Mouse (Mus musculus): ENCODE measurements around the gene Pdlim4. TPM values are rescaled to one million over a fixed set of nuclear protein-coding genes. Genes with fewer than 3 reads are reported as not detected.

The Pdlim4 gene
- polyA plus RNA-seq, 1 experiment from 2014 or later: 37.4 TPM

DNA sequence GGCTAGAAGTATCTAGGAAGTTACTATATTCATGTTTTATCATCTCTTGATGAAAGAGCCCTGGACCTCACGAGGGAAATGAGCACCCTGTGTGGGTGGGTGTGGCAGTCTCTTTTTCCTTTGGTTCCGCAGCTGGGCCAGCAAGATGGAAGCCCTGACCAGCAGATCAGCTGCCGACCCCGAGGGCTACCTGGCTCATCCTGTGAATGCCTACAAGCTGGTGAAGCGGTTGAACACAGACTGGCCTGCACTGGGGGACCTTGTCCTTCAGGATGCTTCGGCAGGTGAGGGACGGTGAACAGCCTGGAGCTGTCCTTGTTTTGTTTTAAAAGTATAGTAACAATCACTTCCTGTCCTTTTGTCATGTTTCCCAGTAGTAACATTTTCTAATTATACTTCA is 42.5 kb upstream of the Pdlim4 start:
- Histone ChIP-seq H3K4me3 (ENCODE audit: low read length) (no peak overlapping the region), H3K36me3 (ENCODE audit: control insufficient read depth, insufficient read depth, low read length) (no peaks in the 10 kb centered on the region), H3K27me3 (replicated peaks; ENCODE audit: control insufficient read depth, insufficient read depth, low read length) (no peaks in the 10 kb centered on the region), H3K4me2 (ENCODE audit: low read length) (no peak overlapping the region), H3K4me1 (ENCODE audit: control insufficient read depth, insufficient read depth, low read depth, low read length) (peaks cover 35% of the 10 kb centered on the region), H3K27ac (ENCODE audit: low read depth, low read length) (no peak overlapping the region), H3K9ac (ENCODE audit: low read depth, low read length) (no peak overlapping the region), H3K9me3 (ENCODE audit: control insufficient read depth, low read length) (no peaks in the 10 kb centered on the region)
- no peak for ATAC-seq
- 90% methylated on average over 7 of the region's 7 CpGs for WGBS

- H3K27ac ChIP-seq (ENCODE audit: low read depth, low read length): no peak overlapping the region
- H3K27me3 ChIP-seq (replicated peaks; ENCODE audit: control insufficient read depth, insufficient read depth, low read length): no peaks in the 10 kb centered on the region
- H3K4me1 ChIP-seq (ENCODE audit: control insufficient read depth, insufficient read depth, low read depth, low read length): peaks cover 32% of the 10 kb centered on the region
- H3K36me3 ChIP-seq (ENCODE audit: control insufficient read depth, insufficient read depth, low read length): no peaks in the 10 kb centered on the region
- 76% methylated on average over 5 of the region's 5 CpGs for WGBS
- H3K9me3 ChIP-seq (ENCODE audit: control insufficient read depth, low read length): no peaks in the 10 kb centered on the region
- no peak overlapping the region for H3K4me2 ChIP-seq (ENCODE audit: low read length)
- H3K4me3 ChIP-seq (ENCODE audit: low read length): no peak overlapping the region
- ATAC-seq: no peak
- no peak overlapping the region for H3K9ac ChIP-seq (ENCODE audit: low read depth, low read length)
Measured at GRCm38 (mm10) chr11:54108894-54109293, 40.1 kb upstream of the Pdlim4 start.

DNA sequence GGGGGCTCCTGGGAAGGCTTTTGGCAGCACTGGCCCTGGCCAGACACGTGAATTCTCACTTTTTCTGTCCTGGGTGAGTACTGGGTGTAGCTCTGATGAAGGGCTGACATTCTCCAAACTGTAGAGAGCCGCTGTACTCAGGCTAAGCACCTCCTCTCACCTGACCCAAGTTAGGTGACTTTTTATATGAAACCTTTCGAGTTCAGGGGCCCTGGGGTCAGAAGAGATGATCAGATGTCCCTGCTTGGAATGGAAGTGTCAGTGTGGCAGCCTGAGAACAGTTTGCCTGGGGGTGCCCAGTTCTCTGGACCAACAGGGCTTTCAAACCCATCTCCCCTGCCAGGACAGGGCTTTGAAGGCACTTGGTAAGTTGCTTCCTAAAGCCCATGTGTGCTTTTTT is 39.3 kb upstream of the Pdlim4 start:
- Histone ChIP-seq H3K36me3 (ENCODE audit: control insufficient read depth, insufficient read depth, low read length) (no peaks in the 10 kb centered on the region), H3K4me1 (ENCODE audit: control insufficient read depth, insufficient read depth, low read depth, low read length) (peaks cover 25% of the 10 kb centered on the region), H3K9me3 (ENCODE audit: control insufficient read depth, low read length) (no peaks in the 10 kb centered on the region), H3K27me3 (replicated peaks; ENCODE audit: control insufficient read depth, insufficient read depth, low read length) (no peaks in the 10 kb centered on the region; the same call in 1 of the 2 replicates), H3K4me3 (ENCODE audit: low read length) (no peak overlapping the region), H3K4me2 (ENCODE audit: low read length) (no peak overlapping the region), H3K9ac (ENCODE audit: low read depth, low read length) (no peak overlapping the region), H3K27ac (ENCODE audit: low read depth, low read length) (no peak overlapping the region)
- WGBS: 75% methylated on average over 3 of the region's 3 CpGs
- no peak for ATAC-seq

DNA sequence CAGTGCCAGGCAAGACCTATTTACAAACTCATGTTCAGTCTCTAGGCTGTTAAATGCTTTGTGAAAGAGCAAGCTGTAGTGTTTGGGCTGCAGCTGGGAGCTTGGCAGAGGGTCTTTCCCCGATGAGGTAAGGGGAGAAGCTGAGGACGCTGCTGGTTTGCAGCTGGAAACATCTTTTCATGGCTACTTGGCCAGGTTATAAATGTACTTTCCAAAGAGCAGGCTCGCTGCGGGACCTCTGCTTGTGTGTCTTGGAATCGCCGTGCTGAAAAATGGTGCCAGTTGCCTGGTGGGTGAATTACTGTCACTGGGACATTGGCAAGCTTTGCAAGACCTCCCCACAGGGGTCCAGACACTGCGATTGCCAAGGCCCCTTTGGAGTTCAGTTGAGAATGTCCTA is 38.4 kb upstream of the Pdlim4 start:
- H3K4me3 ChIP-seq (ENCODE audit: low read length): no peak overlapping the region
- no peaks in the 10 kb centered on the region; the same call in 1 of the 2 replicates for H3K27me3 ChIP-seq (replicated peaks; ENCODE audit: control insufficient read depth, insufficient read depth, low read length)
- H3K4me1 ChIP-seq (ENCODE audit: control insufficient read depth, insufficient read depth, low read depth, low read length): peaks cover 16% of the 10 kb centered on the region
- ATAC-seq: peak; percentile 44; the same call in 1 of the 2 replicates
- H3K4me2 ChIP-seq (ENCODE audit: low read length): no peak overlapping the region
- H3K9me3 ChIP-seq (ENCODE audit: control insufficient read depth, low read length): no peaks in the 10 kb centered on the region
- H3K36me3 ChIP-seq (ENCODE audit: control insufficient read depth, insufficient read depth, low read length): no peaks in the 10 kb centered on the region
- no peak overlapping the region for H3K9ac ChIP-seq (ENCODE audit: low read depth, low read length)
- 55% methylated on average over 7 of the region's 7 CpGs for WGBS
- H3K27ac ChIP-seq (ENCODE audit: low read depth, low read length): no peak overlapping the region

GRCm38 (mm10) chr11:54106676-54107075 is 37.9 kb upstream of the Pdlim4 start:
- no peaks in the 10 kb centered on the region for H3K9me3 ChIP-seq (ENCODE audit: control insufficient read depth, low read length)
- no peaks in the 10 kb centered on the region for H3K36me3 ChIP-seq (ENCODE audit: control insufficient read depth, insufficient read depth, low read length)
- H3K27me3 ChIP-seq (replicated peaks; ENCODE audit: control insufficient read depth, insufficient read depth, low read length): no peaks in the 10 kb centered on the region; the same call in 1 of the 2 replicates
- no peak overlapping the region for H3K4me2 ChIP-seq (ENCODE audit: low read length)
- H3K4me3 ChIP-seq (ENCODE audit: low read length): no peak overlapping the region
- H3K27ac ChIP-seq (ENCODE audit: low read depth, low read length): no peak overlapping the region
- H3K4me1 ChIP-seq (ENCODE audit: control insufficient read depth, insufficient read depth, low read depth, low read length): peaks cover 10% of the 10 kb centered on the region
- 89% methylated on average over 3 of the region's 3 CpGs for WGBS
- no peak overlapping the region for H3K9ac ChIP-seq (ENCODE audit: low read depth, low read length)
- ATAC-seq: no peak

DNA sequence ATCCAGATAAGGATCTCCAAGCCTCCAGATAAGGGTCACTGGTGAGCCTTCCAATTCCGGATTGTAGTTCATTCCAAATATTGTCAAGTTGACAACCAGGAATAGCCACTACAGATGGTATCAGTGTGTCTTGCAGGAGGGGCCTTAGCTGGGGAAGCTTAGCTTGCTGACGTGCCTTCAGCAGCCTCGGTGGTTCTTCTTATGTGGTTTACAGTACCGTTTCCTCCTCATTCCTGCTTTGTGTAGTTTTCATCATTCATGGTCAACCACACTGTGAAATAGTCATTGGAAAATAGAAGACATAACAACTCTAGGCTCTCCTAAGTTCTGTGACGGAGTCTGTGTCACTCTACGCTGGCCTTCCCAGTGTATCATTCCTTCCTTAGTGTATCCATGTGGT is 36.2 kb upstream of the Pdlim4 start:
- Histone ChIP-seq H3K4me3 (ENCODE audit: low read length) (no peak overlapping the region), H3K4me2 (ENCODE audit: low read length) (no peak overlapping the region), H3K9ac (ENCODE audit: low read depth, low read length) (no peak overlapping the region), H3K4me1 (ENCODE audit: control insufficient read depth, insufficient read depth, low read depth, low read length) (peaks cover 14% of the 10 kb centered on the region), H3K27me3 (replicated peaks; ENCODE audit: control insufficient read depth, insufficient read depth, low read length) (no peaks in the 10 kb centered on the region; the same call in 1 of the 2 replicates), H3K9me3 (ENCODE audit: control insufficient read depth, low read length) (no peaks in the 10 kb centered on the region), H3K36me3 (ENCODE audit: control insufficient read depth, insufficient read depth, low read length) (no peaks in the 10 kb centered on the region), H3K27ac (ENCODE audit: low read depth, low read length) (no peak overlapping the region)
- no peak for ATAC-seq
- WGBS: 94% methylated on average over 6 of the region's 6 CpGs

DNA sequence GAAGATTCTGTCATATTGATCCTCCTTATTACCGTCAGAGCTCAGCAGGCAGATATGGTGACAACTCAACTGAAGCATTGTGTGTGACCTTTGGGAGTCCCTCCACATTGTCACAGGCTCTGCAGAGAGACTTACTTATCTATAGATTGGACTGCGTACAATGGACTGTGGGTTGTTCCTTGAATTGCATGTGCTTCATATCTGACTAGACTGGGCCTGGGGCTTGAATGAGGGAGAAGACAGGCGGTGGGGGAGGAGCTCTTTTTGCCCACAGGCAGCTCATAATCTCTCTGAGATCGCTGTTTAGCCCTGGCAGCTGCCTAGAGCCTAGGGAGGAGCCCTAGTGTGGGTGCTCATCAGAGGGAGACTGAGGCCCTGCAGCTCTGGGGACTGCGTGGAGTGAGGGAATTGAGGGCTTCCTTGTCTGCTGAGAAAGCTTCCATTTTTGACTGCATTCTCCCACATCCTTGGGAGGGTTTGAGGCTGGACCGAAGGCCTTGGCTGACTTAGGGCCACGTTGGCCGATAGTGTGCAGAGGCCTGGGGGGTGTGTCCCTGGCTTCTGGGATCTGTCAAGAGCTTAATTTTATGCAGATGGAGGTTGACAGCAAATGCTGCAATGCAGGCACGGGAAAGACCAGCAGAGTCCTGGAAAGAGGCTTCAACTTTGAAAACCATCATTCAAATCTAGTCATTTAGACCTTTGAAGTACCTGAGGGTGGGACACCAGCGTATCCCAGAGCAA is 34.1 kb upstream of the Pdlim4 start:
- Histone ChIP-seq H3K27ac (ENCODE audit: low read depth, low read length) (no peak overlapping the region), H3K4me2 (ENCODE audit: low read length) (no peak overlapping the region), H3K4me3 (ENCODE audit: low read length) (no peak overlapping the region), H3K36me3 (ENCODE audit: control insufficient read depth, insufficient read depth, low read length) (no peaks in the 10 kb centered on the region), H3K9ac (ENCODE audit: low read depth, low read length) (no peak overlapping the region), H3K27me3 (replicated peaks; ENCODE audit: control insufficient read depth, insufficient read depth, low read length) (no peaks in the 10 kb centered on the region; the same call in 1 of the 2 replicates), H3K4me1 (ENCODE audit: control insufficient read depth, insufficient read depth, low read depth, low read length) (peaks cover 14% of the 10 kb centered on the region), H3K9me3 (ENCODE audit: control insufficient read depth, low read length) (no peaks in the 10 kb centered on the region)
- 73% methylated on average over 10 of the region's 10 CpGs for WGBS
- no peak for ATAC-seq

DNA sequence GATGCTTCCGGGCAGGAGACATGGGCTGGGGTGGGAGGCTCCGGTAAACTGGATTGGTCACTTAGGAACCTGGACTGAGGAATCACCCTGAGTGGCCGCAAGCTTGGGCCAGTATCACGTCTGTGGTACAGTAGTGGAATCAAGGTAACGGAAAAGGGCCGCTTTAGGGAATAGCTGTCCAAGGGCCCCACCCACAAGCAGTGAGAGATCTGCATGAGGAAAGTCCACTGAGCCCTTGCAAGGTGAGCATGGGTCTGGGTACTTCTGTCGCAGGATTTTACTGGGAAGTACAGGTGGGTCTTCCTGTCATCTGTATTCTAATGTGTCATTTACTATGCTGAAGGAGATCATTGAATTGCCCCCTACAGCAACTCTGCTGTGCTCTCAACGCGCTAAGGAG is 32.9 kb upstream of the Pdlim4 start:
- Histone ChIP-seq H3K27me3 (replicated peaks; ENCODE audit: control insufficient read depth, insufficient read depth, low read length) (no peaks in the 10 kb centered on the region; the same call in 1 of the 2 replicates), H3K4me3 (ENCODE audit: low read length) (peak overlapping the region; percentile 71), H3K9me3 (ENCODE audit: control insufficient read depth, low read length) (no peaks in the 10 kb centered on the region), H3K4me2 (ENCODE audit: low read length) (peak overlapping the region; percentile 99), H3K4me1 (ENCODE audit: control insufficient read depth, insufficient read depth, low read depth, low read length) (peaks cover 7% of the 10 kb centered on the region), H3K27ac (ENCODE audit: low read depth, low read length) (no peak overlapping the region), H3K9ac (ENCODE audit: low read depth, low read length) (no peak overlapping the region), H3K36me3 (ENCODE audit: control insufficient read depth, insufficient read depth, low read length) (no peaks in the 10 kb centered on the region)
- 0 out of 2 replicates have a peak, but pooled peaks have one; percentile 7 for ATAC-seq
- 75% methylated on average over 9 of the region's 9 CpGs for WGBS

- peak overlapping the region; percentile 99 for H3K4me2 ChIP-seq (ENCODE audit: low read length)
- ATAC-seq: peak; percentile 86
- H3K9me3 ChIP-seq (ENCODE audit: control insufficient read depth, low read length): no peaks in the 10 kb centered on the region
- no peaks in the 10 kb centered on the region; the same call in 1 of the 2 replicates for H3K27me3 ChIP-seq (replicated peaks; ENCODE audit: control insufficient read depth, insufficient read depth, low read length)
- H3K27ac ChIP-seq (ENCODE audit: low read depth, low read length): no peak overlapping the region
- H3K4me3 ChIP-seq (ENCODE audit: low read length): peak overlapping the region; percentile 71
- H3K36me3 ChIP-seq (ENCODE audit: control insufficient read depth, insufficient read depth, low read length): no peaks in the 10 kb centered on the region
- under 1% methylated on average over 57 of the region's 83 CpGs for WGBS
- peak overlapping the region; percentile 85 for H3K9ac ChIP-seq (ENCODE audit: low read depth, low read length)
- H3K4me1 ChIP-seq (ENCODE audit: control insufficient read depth, insufficient read depth, low read depth, low read length): peaks cover 4% of the 10 kb centered on the region
Measured at GRCm38 (mm10) chr11:54100692-54101591, 32.1 kb upstream of the Pdlim4 start.

All from hindbrain, embryonic 16.5 days (tissue).